Mouse (Mus musculus): Measurements from ENCODE around the gene Rmnd5a.

- TF ChIP-seq POLR2A (IDR thresholded peaks at IDR 0.05; ENCODE audit: low read depth, low read length) (no peak), CTCF (IDR thresholded peaks at IDR 0.05; ENCODE audit: borderline replicate concordance, insufficient read depth, low read length) (no peak)
Observed at GRCm38 (mm10) chr6:71438070-71438469, 2.4 kb downstream of the Rmnd5a start.

Measured in embryonic fibroblast, embryonic 13.5 days (primary cell).